Mouse (Mus musculus) brain, adult 2 months (tissue): ENCODE measurements around the gene Itsn1.

ENCODE experiments used
- DNase-seq: peaks from one replicate; pipeline ENCODE4 v3.0.0; 2011; ENCODE audit warnings: low read depth, low spot score

Itsn1 gene

DNA sequence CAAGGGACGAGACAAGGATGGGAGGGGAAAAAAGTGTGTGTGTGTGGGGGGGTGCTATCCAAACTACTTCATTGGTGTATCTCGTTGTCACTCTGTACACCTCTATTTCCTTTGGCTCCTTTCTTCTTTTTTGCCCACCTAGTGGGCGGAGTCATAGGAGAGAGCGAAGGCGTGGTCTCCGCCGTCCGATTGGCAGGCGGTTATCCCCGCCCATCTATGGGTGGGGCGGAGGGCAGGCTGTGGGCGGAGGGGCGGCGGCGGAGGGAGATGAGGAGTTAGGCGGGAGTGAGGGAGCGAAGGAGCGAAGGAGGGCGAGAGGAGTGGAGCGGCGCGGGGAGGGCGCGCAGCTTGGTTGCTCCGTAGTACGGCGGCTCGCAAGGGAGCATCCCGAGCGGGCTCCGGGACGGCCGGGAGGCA is at the start of gene Itsn1:
Itsn1 (plus strand) TSS at position 216 of the 417 bp plus-strand sequence.
- DNase-seq: peak; percentile 99

DNA sequence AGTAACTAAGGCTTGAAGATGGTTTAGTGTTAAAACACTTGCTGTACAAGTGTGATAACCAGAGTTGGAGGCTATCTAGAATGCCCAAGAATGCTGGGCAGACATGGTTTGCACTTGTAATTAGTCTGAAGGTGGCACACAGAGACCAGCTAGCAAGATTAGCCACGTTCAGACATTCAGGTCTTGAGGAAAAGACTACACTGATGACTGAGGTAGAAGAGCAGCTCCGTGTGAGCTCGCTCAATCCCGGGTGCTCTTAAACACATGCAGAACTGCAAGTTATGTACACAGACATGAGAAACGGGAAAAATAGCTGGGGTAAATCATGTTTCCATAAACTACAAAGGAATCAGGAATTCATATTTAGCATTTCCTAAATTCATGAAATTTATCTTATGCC is 48.4 kb upstream of the Itsn1 start:
- no peak for DNase-seq

DNA sequence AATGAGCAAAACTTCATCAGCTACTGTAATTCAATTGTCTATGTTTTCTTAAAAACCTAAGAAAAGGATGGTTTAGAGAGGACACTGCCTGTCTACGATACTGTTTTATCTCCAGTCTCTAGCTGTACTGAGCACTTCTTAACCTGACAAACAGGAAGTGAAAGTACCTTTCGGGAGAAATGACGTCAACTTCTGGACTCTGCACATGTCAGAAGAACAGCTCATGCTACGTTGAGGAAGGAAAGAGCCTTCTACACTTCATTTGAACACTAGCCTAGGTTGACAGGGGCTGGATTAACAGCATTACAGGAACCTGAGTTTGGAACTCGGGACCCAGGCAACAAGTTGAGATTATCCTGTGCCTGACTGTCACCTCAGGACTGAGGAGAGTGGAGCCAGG is 43.6 kb upstream of the Itsn1 start:
- DNase-seq: peak; percentile 46

DNA sequence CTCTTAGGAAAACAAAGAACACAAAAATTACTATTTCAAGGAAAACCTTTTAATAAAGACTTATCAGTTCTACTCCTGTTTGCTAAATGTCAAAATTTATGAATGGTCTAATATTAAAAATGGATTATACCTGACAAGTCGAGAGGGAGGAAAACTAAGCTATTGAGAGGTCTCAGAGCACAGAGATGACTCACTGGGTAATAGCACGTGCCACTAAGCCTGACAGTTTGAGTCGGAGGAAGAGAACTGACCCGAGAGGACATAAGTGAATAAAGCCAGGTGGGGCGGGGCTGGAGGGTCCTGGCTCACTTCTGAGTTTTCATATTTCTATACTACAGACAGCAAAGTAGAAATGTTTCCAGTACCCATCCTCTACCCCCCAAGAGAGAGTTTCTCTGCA is 42.7 kb upstream of the Itsn1 start:
- DNase-seq: no peak

DNA sequence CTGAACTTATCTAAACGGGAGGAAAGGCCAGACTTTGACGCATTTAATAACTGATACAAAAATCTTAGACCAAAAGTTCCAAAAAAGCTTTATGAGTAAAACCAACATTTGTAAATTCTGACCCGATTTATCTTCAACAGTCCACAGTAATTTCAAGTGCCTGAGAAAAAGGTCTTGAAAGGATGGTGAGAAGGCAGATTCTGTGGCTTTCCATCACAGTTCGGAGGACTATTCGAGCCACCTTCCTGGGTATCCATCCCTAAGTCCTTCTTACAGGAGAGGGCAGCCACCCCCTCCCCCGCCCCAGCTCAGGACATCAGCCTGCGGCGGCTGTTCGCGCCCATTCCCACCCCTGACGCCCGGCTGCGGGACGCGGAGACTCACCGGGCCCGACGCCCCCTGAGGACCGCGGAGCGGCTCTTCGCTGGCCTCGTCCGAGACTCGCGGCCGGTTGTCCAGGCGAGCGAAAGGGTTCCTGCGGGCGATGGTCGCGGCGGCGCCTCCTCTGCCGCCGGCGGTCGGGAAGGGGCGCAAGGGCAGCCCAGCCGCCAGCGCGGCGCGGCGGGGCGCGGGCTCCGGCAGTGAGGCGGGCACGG is 41.0 kb upstream of the Itsn1 start:
- DNase-seq: peak; percentile 33

DNA sequence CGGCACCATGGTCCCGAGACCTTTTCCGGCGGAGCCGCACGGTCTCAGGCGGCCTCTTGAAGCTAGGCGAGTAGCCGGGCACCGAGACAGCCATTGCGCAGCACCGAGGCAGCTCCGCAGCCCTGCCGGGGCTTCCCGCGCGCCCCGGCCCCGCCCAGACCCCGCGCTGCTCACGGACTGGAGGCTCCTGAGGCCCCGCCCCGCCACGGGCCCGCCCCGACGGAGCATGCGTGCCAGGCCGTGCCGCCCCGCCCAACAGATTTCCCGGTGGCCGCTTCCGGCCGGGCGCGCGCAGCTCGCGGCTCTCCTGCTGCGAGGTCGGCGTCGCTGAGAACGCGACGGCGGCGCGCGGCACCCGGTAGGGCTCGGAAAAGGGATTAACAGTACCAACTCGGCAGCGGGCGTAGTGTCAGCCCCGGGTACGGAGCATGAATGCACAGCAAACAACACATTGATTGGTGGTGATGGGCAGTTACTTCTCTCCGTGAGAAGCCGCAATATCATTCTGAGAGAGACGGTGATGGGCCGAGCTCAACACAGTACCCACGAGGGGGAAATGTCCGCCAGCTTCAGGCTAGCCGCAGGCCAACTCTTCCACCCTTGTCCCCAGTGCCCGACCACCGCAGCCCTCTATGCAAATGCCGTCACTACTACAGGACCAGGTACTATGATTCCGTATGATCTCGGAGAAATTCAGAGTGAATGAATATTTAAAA is 40.3 kb upstream of the Itsn1 start, which contains the start of gene Donson:
Donson (minus strand) TSS at position 152 of the 716 bp plus-strand sequence.
- DNase-seq: peak; percentile 96

DNA sequence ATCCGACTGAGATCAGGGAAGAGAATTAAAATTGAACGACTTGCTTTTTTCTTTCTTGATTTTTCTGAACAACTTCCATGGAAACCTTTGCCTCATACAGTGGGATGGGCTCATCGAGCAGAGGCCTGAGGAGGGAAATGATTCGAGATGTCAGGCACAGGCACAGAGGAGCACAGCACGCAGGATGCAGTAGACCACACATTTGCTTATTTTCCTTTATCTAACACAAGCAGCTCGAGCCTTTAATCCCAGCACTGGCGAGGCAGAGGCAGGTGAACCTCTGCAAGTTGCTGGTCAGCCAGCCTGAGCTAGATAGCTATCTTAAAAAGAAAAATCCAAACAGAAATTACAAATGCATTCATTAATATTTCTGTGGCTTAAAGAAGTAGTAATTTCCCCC is 39.3 kb upstream of the Itsn1 start:
- DNase-seq: no peak

DNA sequence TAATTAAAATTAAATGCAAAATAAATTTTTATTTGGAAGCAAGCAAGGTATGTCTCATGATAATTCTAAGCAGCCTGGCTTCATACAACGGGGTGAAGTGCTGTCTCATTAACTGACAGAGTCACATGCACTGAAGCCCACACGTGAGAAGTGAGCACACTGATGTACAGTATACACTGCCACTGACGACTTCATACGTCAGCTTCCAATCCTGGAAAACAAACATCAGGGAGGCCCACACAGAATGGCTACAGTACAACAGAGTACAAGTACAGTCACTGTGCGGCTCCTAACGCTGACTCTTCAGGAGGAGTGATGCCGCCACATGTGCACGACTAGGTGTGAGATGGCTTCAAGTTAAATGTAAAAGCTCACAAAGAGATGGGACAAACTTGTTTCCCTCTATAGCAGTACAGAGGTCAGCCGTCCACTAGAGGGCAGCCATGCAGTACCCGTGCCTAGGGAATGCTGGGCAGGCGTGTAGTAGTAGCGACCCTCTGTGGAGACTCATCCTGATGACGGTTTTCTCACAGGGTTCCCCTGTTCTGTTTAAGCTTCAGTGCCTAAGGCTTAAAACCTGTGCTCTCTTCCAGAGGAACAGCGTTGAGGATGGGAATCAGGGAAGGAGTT is 34.5 kb upstream of the Itsn1 start:
- peak; percentile 87 for DNase-seq

DNA sequence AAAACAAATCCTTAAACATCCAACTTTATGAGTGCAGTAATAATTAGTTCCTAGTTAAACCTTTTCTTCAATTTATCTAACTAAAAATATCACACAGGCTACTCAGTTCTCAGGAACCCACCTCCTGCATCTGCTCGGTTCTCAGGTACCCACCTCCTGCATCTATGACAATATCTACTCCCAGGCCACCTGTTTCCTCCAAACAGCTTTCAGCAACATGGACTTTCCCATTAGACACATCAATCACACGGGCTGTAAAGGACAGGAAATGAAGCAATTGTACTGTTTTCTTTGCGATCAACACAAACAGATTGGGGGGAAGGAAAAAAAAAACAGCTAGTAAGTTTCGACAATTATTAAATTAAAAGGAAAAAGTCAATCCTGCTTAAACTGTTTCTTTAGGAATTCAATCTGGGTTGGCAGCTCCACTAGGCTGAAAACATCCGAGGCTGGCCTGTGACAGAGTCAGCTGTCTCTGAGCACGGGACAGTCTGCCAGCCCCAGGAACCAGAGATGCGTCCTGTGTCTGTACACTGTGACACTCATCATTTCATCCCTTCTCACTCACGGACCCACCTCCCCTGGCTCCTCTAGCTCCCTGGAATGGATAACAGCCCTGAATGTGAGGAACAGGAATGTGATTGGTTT is 33.8 kb upstream of the Itsn1 start:
- no peak for DNase-seq

DNA sequence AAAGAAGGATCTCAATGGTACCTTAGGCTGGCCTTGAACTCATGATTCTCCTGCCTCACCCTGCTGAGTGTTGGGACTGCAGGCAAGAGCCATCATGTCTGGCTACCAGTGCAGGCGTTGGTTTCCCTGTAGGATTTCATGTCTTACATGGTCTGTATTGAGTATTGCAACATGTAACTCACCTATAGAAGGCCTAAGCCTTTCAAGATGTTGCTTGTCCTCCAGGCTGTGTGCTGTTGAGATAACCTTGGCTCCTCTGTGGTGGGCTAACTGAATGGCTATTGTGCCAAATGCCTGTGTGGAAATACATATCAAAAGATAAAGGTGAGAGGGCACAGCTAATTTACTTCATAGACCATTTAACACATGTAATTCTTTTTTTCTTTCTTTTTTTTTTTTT is 30.1 kb upstream of the Itsn1 start:
- no peak for DNase-seq

DNA sequence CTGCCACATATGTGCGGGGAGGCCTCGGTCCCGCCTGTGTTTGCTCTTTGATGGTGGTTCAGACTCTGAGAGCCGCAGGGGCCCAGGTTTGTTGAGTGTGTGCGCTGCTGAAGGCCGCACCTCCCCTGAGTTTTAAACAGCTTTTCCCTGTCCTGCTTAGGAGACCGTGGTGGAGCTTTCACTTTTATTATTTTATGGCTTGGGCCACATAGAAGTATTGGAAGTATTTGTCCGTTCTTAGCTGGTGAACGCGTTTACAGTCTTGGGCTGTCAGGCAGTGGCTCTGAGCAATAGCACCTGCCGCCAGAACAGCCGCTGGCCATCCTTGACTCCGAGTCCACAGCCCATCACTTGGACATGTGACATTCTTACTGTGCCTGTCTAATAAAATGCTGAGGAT is 27.2 kb upstream of the Itsn1 start:
- DNase-seq: no peak

DNA sequence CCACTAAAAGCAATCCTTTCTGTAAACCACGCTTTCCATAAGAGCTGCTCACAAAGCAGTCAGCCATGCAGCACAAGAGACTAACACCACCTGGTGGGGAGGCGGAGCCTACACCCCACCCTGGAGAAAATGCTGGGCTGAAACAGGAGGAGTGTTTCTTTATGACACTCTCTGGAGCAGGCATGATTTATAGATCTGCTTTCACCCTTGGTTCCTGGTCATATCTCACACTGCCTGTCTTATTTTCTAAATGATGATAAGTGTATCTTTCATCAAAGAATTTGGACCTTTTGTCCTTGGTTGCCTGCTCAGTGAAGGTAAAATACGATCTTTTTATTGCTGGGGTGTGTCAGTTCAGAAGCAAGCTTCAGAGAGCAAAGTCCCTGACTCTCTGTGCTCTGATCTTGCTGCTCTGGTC is 26.3 kb upstream of the Itsn1 start:
- DNase-seq: peak; percentile 51

DNA sequence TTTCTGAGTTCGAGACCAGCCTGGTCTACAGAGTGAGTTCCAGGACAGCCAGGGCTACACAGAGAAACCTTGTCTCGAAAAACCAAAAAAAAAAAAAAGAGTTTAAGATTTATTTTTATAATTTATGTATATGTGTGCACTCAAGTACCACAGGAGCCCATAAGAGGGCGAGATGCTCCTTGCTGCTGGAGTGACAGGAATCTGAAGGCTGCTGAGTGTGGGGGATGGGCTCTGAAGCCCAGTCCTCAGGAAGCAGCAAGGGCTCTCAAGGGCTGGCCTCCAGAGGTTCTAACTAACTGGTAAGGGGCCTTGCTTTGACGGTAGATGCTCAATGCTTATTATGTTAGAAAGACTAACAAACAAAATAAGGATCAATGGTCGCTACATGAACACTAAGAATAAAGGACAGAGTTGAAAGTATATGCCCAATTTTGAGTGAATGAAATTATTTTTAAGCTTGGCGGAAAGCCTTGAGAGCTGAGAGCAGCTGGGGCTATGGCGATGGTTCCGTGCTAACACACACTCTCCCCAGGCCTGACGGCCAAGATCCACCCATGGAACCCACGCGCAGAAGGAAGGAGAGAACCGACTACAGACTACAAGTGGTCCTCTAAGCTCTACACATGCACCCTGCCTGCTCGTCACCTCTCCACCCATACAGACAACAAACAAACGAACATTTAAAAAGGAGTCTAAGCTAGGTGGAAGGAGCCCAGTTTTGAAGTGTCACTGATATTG is 24.3 kb upstream of the Itsn1 start:
- peak; percentile 57 for DNase-seq

DNA sequence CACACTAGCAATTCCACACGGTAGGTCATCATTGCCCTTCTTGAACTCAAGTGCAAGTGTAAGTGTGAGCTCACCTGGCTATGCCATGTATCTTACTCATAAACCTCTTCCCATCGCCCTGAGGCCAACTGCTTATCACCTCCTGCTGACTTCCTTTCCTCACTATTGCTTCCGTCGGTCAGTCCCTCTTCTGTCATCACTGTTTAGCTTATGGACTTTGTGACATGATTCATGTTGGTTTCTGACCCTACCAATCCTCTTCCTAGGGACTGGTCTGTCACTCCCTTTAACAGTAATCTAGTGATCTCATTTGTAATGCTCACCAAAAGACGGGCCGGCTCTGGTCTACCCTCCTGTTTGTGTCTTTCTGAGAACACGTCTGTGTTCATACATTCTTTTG is 18.8 kb upstream of the Itsn1 start:
- no peak for DNase-seq

DNA sequence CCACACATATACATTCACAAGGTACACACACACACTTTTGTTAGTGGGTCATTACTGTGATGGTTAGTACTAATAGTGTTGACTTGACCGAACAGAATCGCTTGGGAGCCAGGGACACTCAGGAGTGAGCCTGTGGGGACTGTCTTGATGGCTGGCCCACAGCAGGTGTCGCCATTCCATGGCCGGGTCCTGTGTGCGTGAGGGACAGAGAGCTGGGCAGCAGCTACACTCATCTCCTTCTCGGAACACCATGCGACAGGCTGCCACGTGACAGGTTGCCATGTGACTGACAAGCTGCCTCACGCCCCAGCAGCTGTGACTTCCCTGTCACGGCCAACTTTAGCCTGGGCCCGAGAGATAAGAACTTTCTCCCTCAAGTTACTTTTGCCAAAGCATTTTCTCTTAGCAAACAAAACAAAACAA is 12.1 kb upstream of the Itsn1 start:
- peak; percentile 36 for DNase-seq

DNA sequence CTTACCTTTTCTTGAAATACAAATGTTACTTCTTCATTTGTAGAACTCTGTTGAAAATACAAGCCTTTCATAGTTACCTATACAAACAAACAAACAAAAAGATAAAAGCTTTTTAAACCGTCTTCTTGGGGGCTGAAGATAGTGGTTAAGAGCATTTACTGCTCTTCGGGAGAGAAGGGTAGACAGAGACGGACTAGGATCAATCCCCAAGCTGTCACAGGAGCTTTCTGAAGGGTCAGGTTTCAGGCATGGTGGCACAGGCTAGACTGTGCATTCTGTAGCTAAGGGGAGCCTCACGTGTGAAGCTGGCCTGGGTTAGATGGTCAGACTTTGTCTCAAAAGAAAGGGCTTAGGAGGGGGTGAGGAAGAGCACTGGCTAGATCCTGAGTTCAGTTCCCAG is 11.7 kb upstream of the Itsn1 start:
- DNase-seq: no peak

DNA sequence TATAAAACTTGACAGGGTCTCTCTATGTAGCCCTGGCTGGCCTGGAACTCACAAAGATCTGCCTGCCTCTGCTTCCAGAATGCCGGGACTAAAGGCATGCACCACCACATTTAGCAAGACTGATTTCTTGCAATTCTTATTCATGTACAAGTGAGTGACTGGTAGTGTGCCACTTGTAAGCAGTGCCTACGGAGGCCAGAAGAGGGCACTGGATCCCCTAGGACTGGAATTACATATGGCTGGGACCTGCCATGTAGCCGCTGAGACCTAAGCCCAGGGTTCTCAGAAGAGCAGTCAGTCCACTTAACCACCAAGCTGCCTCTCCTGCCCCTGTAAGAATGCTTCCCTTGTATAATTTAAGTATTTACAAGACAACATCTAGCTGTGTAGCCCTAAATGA is 4.8 kb upstream of the Itsn1 start:
- DNase-seq: peak; percentile 79

DNA sequence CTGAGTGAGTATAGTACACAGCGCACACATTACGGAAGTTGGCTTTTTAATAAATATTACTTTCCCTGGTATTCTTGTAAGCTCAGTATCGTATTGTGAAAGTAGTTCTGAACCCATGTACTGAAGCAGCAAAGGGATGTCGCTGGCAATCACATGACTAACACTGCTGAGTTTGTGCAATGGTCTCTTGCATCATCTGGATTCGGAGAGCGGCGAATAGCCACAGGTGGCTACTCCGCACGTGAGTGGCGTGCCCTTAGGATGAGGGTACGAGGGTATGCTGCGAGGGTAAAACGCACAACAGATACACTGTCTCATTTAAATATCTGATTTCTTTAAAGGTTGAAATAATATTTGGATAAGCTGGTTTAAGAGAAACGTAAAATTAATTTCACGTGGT is 1.6 kb upstream of the Itsn1 start:
- DNase-seq: no peak

DNA sequence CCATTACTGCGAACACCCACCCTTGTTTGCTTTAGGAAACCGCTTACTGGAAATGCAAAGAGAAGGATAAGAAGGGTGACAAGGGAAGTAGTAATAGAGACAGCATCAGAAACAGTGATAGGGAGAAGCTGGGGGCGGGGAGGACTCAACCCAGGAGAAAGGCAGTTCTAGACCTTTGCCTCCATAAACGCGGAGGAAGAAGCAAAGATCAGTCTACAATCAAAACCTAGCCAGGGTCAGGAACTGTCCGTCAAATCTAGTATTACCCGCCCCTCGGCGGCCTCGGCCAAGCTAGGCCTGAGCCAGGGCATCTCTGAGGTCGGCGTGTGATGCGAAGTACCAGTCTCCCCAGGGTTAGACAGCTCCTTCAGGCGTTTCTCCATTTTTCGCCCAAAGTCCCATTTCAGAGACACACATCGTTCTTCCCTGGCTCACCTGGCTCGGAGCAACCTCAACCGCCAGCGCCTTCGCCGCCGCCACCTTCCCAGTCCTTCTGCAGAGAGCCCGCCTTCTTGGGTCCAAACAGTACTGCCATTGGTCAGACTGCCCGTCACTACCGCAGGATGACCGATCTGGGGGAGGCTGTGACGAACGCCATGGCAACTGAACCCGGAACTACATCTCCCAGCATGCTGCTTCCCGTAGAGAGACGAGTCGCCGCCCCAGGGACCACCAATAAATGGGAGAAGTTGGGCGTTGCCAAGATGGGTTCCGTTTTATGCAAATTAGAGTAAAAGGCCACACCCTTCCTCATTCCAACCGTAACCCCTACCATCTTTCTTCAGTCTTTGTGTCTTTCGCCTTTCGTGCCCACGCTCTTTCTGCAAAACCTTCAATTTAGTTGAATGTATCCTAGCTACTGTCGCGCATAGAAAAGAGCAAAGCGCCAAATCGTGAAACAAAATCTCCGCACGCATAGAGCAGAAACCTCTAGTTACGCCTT is 687 bp upstream of the Itsn1 start, which contains the start of gene Cryzl1:
Cryzl1 (minus strand) TSS at position 853 of the 943 bp plus-strand sequence.
- DNase-seq: peak; percentile 100

DNA sequence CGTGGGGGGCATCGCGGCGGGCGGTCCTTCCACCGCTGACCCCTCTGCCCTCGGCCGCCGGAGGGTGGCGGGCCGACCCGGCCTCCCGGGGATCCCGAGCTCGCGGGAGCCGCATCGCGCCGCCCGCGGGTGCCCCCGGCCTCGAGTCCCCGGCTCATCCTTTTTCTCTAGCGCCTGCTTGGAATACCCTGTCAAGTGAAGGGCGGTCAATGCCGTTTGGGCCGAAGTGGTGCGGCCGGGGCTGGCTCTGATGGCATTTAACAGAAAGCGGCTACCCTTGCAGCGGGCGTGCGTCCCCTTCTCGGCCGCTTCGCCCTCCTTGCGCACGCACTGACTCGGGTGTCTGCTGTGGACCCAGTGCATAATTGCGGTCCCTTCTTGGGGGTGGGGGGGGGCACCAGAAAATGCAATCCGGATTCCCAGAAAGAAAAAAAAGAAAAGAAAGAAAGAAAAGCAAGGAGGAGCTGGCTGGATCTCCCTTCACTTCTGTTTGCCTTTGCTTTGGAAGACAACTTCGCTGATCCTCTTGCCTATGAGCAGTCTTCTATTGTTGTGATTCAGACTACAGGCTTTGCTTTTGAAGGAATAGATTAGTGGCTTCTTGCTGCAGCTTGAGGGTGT is 850 bp downstream of the Itsn1 start:
- peak; percentile 45 for DNase-seq
